Mouse (Mus musculus) liver, embryonic 11.5 days (tissue): ENCODE results near the gene Hoxb9. TPM values are rescaled to one million over a fixed set of nuclear protein-coding genes. Genes with fewer than 3 reads are reported as not detected.

Source experiments
- ATAC-seq: fragments of 200-750 bp; cut with Nextera tagmentation; replicated peaks from 2 replicates; pipeline ENCODE4 v1.8.0; 2017; ENCODE audit warnings: moderate number of reproducible peaks, mild to moderate bottlenecking, moderate TSS enrichment, moderate library complexity; ENCODE audit not compliant: low FRiP score
- DNase-seq: peaks from one replicate; pipeline ENCODE4 v3.0.0-alpha.2; 2017; ENCODE audit warnings: low spot score
- H3K27ac ChIP-seq: fragments of 300-500 bp; sonication (generic); 2 replicates; pipeline ENCODE4 v1.5.1; 2014; ENCODE audit warnings: mild to moderate bottlenecking, low read depth, low read length, control low read depth
- H3K27me3 ChIP-seq: fragments of 300-500 bp; sonication (generic); replicated peaks from 2 replicates; pipeline ENCODE4 v1.6.1; 2014; ENCODE audit warnings: low read length, mixed read lengths; ENCODE audit not compliant: control insufficient read depth, insufficient read depth
- H3K36me3 ChIP-seq: fragments of 300-500 bp; sonication (generic); 2 replicates; pipeline ENCODE4 v1.6.1; 2014; ENCODE audit warnings: mild to moderate bottlenecking, low read length, moderate library complexity, mixed read lengths; ENCODE audit not compliant: control insufficient read depth, insufficient read depth
- H3K4me1 ChIP-seq: fragments of 300-500 bp; sonication (generic); replicated peaks from 2 replicates; pipeline ENCODE4 v1.6.1; 2014; ENCODE audit warnings: low read length, mixed read lengths; ENCODE audit not compliant: control insufficient read depth, insufficient read depth
- H3K4me2 ChIP-seq: fragments of 300-500 bp; sonication (generic); 2 replicates; pipeline ENCODE4 v1.6.1; 2014; ENCODE audit warnings: mild to moderate bottlenecking, control low read depth, moderate library complexity
- H3K4me3 ChIP-seq: fragments of 300-500 bp; sonication (generic); 2 replicates; pipeline ENCODE4 v1.5.1; 2014; ENCODE audit warnings: low read depth, low read length, control low read depth
- H3K9ac ChIP-seq: fragments of 300-500 bp; sonication (generic); 2 replicates; pipeline ENCODE4 v1.6.1; 2014; ENCODE audit warnings: low read depth, low read length, control low read depth
- H3K9me3 ChIP-seq: fragments of 300-500 bp; sonication (generic); 2 replicates; pipeline ENCODE4 v1.6.1; 2016; ENCODE audit warnings: low read length, inconsistent platforms, mixed read lengths; ENCODE audit not compliant: control insufficient read depth
- WGBS: fragments of 180-500 bp; shearing (Covaris S2); extraction: QIAGEN DNeasy Blood & Tissue Kit; methylation state at CpG from one replicate; pipeline ENCODE4 v1.1.7; 2014; 5-methylcytosine and 5-hydroxymethylcytosine counted together
- microRNA counts: library from miRNA; unstranded; fragments of <30 nt; microRNA quantifications from one replicate; lab custom pipeline; 2015
- microRNA-seq: library from miRNA; unstranded; fragments of <30 nt; microRNA quantifications from one replicate; pipeline ENCODE4, GENCODE M21; 2017; ENCODE audit warnings: borderline number of aligned reads
- polyA plus RNA-seq: library from polyadenylated mRNA; unstranded; fragments of >200 nt; fragmentation: Nextera tagmentation; extraction: Ambion mirVana; gene quantifications from 2 replicates; pipeline ENCODE4 v1.2.1, GENCODE M21; 2014

The Hoxb9 gene
- polyA plus RNA-seq, 1 experiment from 2014 or later, result 0.49 TPM

DNA sequence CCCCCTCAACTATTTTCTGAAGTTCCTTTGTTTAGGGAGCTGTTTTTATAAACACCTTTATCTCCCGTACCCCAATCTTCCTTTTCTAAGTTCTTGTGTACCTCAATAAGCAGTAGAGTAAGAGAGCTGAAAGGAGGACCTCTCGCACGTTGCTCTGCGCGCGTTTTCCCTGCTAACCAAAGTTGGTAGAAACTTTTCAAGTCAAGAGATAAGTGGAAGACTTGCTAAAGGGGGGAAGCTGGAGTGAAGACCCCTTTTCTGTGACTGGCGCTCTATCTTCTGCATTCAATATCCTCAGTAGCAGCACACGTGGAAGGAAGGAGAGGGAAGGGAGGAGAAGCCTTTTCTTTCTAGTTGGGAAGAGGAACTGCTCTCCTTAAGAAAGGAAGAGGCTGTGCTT is 53.7 kb downstream of the Hoxb9 start:
- no peak for ATAC-seq
- peak overlapping the region; percentile 55 for H3K27ac ChIP-seq
- H3K4me2 ChIP-seq, result peak overlapping the region; percentile 52
- peak overlapping the region; percentile 22; the same call in 1 of the 2 replicates for H3K4me3 ChIP-seq
- H3K4me1 ChIP-seq, result peaks cover 4% of the 10 kb centered on the region; the same call in 1 of the 2 replicates
- DNase-seq, result no peak
- H3K27me3 ChIP-seq, result peaks cover 96% of the 10 kb centered on the region
- peak overlapping the region; percentile 52 for H3K9ac ChIP-seq
- 12% methylated on average over 8 of the region's 8 CpGs for WGBS
- H3K9me3 ChIP-seq, result no peaks in the 10 kb centered on the region
- no peaks in the 10 kb centered on the region for H3K36me3 ChIP-seq

DNA sequence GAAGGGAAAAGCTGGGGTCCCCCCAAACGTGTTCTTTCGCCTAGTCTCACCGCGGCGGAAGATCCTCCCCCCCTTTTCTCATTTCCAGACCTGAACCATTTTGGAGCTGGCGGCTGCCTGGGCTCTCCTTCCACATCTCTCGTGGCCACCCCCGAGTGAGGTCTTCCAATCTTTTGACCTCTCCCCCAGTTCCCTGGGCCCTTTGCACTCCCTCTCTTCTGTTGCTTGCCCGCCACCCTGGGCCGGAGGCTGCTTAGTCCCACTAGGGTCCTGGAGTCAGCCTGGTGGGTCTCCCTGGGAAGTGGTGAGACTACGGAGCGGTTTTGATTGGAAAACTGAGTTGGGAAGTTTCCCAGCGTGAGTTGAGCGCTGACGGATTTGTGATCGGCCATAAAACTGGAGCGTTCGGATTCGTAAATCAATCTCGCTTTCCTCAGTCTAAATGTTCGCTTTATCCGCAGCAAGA is 54.5 kb downstream of the Hoxb9 start:
- DNase-seq (no peak), ATAC-seq (no peak)
- H3K4me1 ChIP-seq, result peaks cover 4% of the 10 kb centered on the region; the same call in 1 of the 2 replicates
- peak overlapping the region; percentile 52 for H3K4me2 ChIP-seq
- peak overlapping the region; percentile 10 for H3K27ac ChIP-seq
- H3K4me3 ChIP-seq, result peak overlapping the region; percentile 22
- peak overlapping the region; percentile 52 for H3K9ac ChIP-seq
- no peaks in the 10 kb centered on the region for H3K9me3 ChIP-seq
- 30% methylated on average over 22 of the region's 22 CpGs for WGBS
- H3K27me3 ChIP-seq, result peaks cover 97% of the 10 kb centered on the region
- H3K36me3 ChIP-seq, result no peaks in the 10 kb centered on the region

MicroRNAs within 50 kb of the gene (microRNA counts, 519-probe panel; counts per million panel counts)
- microRNA mmu-miR-10a (lab: Ali Mortazavi, UCI) (5,487 counts per million, percentile 54 among the panel's probes with 10 or more counts), microRNA mmu-miR-196a (lab: Ali Mortazavi, UCI) (not detected)

Small RNAs within 50 kb of the gene (microRNA-seq; reads per million reads assigned to microRNA genes)
- gene Mir10a, result 18,660 reads per million, percentile 97 among the genes with 10 or more reads in this experiment
- not detected for gene Mir196a-1

Other genes with a start within 250 kb of the Hoxb9 start
- gene Gip, start 246.9 kb upstream of the Hoxb9 start, polyA plus RNA-seq, result not detected in 2 replicates
- 48.8 and 50.0 TPM in 2 replicates for gene Snf8, start 236.6 kb upstream of the Hoxb9 start, polyA plus RNA-seq
- gene Ube2z, start 206.1 kb upstream of the Hoxb9 start, polyA plus RNA-seq, result 26.7 and 27.1 TPM in 2 replicates
- gene Atp5g1, start 195.8 kb upstream of the Hoxb9 start, polyA plus RNA-seq, result 943 and 994 TPM in 2 replicates
- not detected in 2 replicates for gene Calcoco2, start 159.5 kb upstream of the Hoxb9 start, polyA plus RNA-seq
- gene Ttll6, start 137.7 kb upstream of the Hoxb9 start, polyA plus RNA-seq, result not detected in 2 replicates
- not detected in 2 replicates for gene Hoxb13, start 77.1 kb upstream of the Hoxb9 start, polyA plus RNA-seq
- 0.43 and 0.62 TPM in 2 replicates for gene Hoxb8, start 10.4 kb downstream of the Hoxb9 start, polyA plus RNA-seq
- gene Hoxb7, start 15.2 kb downstream of the Hoxb9 start, polyA plus RNA-seq, result 1.6 and 2.0 TPM in 2 replicates
- 1.9 and 2.4 TPM in 2 replicates for gene Hoxb6, start 21.0 kb downstream of the Hoxb9 start, polyA plus RNA-seq
- 3.7 and 4.5 TPM in 2 replicates for gene Hoxb5, start 31.9 kb downstream of the Hoxb9 start, polyA plus RNA-seq
- 0.71 and 1.1 TPM in 2 replicates for gene Hoxb4, start 46.8 kb downstream of the Hoxb9 start, polyA plus RNA-seq
- 0.97 and 1.3 TPM in 2 replicates for gene Hoxb3, start 51.9 kb downstream of the Hoxb9 start, polyA plus RNA-seq
- gene Hoxb2, start 79.1 kb downstream of the Hoxb9 start, polyA plus RNA-seq, result 11.2 and 11.3 TPM in 2 replicates
- 0.73 and 0.85 TPM in 2 replicates for gene Hoxb1, start 94.3 kb downstream of the Hoxb9 start, polyA plus RNA-seq
- 0.45 and 0.58 TPM in 2 replicates for gene Skap1, start 193.1 kb downstream of the Hoxb9 start, polyA plus RNA-seq